Mouse (Mus musculus): ENCODE results near the gene Atg5. TPM values are rescaled to one million over a fixed set of nuclear protein-coding genes. Genes with fewer than 3 reads are reported as not detected.

The Atg5 gene
- polyA plus RNA-seq, 1 experiment from 2014 or later = 61.0 TPM

- H3K27me3 ChIP-seq (ENCODE audit: low read depth, poor library complexity, severe bottlenecking) = no peaks in the 10 kb centered on the region
- no peak for DNase-seq (ENCODE audit: low spot score)
- 96% methylated on average over 6 of the region's 6 CpGs for WGBS
- no peak overlapping the region for H3K27ac ChIP-seq (replicated peaks)
- no peaks in the 10 kb centered on the region for H3K9me3 ChIP-seq (replicated peaks)
- no peaks in the 10 kb centered on the region for H3K36me3 ChIP-seq
- peaks cover 15% of the 10 kb centered on the region for H3K4me1 ChIP-seq
- H3K4me3 ChIP-seq = no peak overlapping the region
These were observed 73.8 kb downstream of the Atg5 start for GRCm38 (mm10) chr10:44341826-44342521.

- 93% methylated on average over 3 of the region's 3 CpGs for WGBS
- no peak overlapping the region for H3K27ac ChIP-seq (replicated peaks)
These were observed 75.2 kb downstream of the Atg5 start for GRCm38 (mm10) chr10:44343351-44343750.

GRCm38 (mm10) chr10:44347549-44348172 lies 79.5 kb downstream of the Atg5 start:
- Histone ChIP-seq H3K4me3 (no peak overlapping the region), H3K27me3 (ENCODE audit: low read depth, poor library complexity, severe bottlenecking) (no peaks in the 10 kb centered on the region), H3K36me3 (peaks cover 9% of the 10 kb centered on the region), H3K9me3 (replicated peaks) (no peaks in the 10 kb centered on the region), H3K4me1 (no peaks in the 10 kb centered on the region), H3K27ac (replicated peaks) (no peak overlapping the region)
- no peak for DNase-seq (ENCODE audit: low spot score)
- WGBS = 92% methylated on average over 10 of the region's 10 CpGs

More at GRCm38 (mm10) chr10:44343351-44343750, 75.2 kb downstream of the Atg5 start:
- no peak for DNase-seq (ENCODE audit: low spot score)
- Histone ChIP-seq H3K4me1 (peaks cover 5% of the 10 kb centered on the region), H3K36me3 (peaks cover 7% of the 10 kb centered on the region), H3K4me3 (no peak overlapping the region), H3K9me3 (replicated peaks) (no peaks in the 10 kb centered on the region), H3K27me3 (ENCODE audit: low read depth, poor library complexity, severe bottlenecking) (no peaks in the 10 kb centered on the region)

GRCm38 (mm10) chr10:44348474-44349415 lies 80.6 kb downstream of the Atg5 start:
- Histone ChIP-seq H3K27me3 (ENCODE audit: low read depth, poor library complexity, severe bottlenecking) (no peaks in the 10 kb centered on the region), H3K27ac (replicated peaks) (no peak overlapping the region), H3K4me3 (no peak overlapping the region), H3K36me3 (peaks cover 9% of the 10 kb centered on the region), H3K4me1 (no peaks in the 10 kb centered on the region), H3K9me3 (replicated peaks) (no peaks in the 10 kb centered on the region)
- DNase-seq (ENCODE audit: low spot score) = no peak
- 79% methylated on average over 14 of the region's 14 CpGs for WGBS

- Histone ChIP-seq H3K4me1 (peaks cover 15% of the 10 kb centered on the region), H3K4me3 (no peak overlapping the region), H3K9me3 (replicated peaks) (no peaks in the 10 kb centered on the region), H3K27ac (replicated peaks) (no peak overlapping the region), H3K27me3 (ENCODE audit: low read depth, poor library complexity, severe bottlenecking) (no peaks in the 10 kb centered on the region), H3K36me3 (peaks cover 1% of the 10 kb centered on the region; the same call in 1 of the 2 replicates)
- 88% methylated on average over 4 of the region's 4 CpGs for WGBS
- no peak for DNase-seq (ENCODE audit: low spot score)
These were observed 85.3 kb downstream of the Atg5 start for GRCm38 (mm10) chr10:44353467-44353866.

GRCm38 (mm10) chr10:44354393-44354792 lies 86.2 kb downstream of the Atg5 start:
- Histone ChIP-seq H3K4me3 (no peak overlapping the region), H3K9me3 (replicated peaks) (no peaks in the 10 kb centered on the region), H3K36me3 (no peaks in the 10 kb centered on the region), H3K27me3 (ENCODE audit: low read depth, poor library complexity, severe bottlenecking) (no peaks in the 10 kb centered on the region), H3K4me1 (peaks cover 15% of the 10 kb centered on the region), H3K27ac (replicated peaks) (no peak overlapping the region)
- no peak for DNase-seq (ENCODE audit: low spot score)
- WGBS = 88% methylated on average over 10 of the region's 10 CpGs

GRCm38 (mm10) chr10:44355216-44355615 lies 87.1 kb downstream of the Atg5 start:
- H3K27me3 ChIP-seq (ENCODE audit: low read depth, poor library complexity, severe bottlenecking) = no peaks in the 10 kb centered on the region
- no peak overlapping the region for H3K4me3 ChIP-seq
- 75% methylated on average over 7 of the region's 7 CpGs for WGBS
- DNase-seq (ENCODE audit: low spot score) = no peak
- H3K4me1 ChIP-seq = peaks cover 15% of the 10 kb centered on the region
- H3K9me3 ChIP-seq (replicated peaks) = no peaks in the 10 kb centered on the region
- H3K27ac ChIP-seq (replicated peaks) = no peak overlapping the region
- no peaks in the 10 kb centered on the region for H3K36me3 ChIP-seq

GRCm38 (mm10) chr10:44356625-44357024 lies 88.5 kb downstream of the Atg5 start:
- H3K36me3 ChIP-seq = no peaks in the 10 kb centered on the region
- WGBS = 96% methylated on average over 5 of the region's 5 CpGs
- no peak for DNase-seq (ENCODE audit: low spot score)
- no peak overlapping the region for H3K27ac ChIP-seq (replicated peaks)
- H3K4me1 ChIP-seq = peaks cover 15% of the 10 kb centered on the region
- no peaks in the 10 kb centered on the region for H3K9me3 ChIP-seq (replicated peaks)
- no peak overlapping the region for H3K4me3 ChIP-seq
- no peaks in the 10 kb centered on the region for H3K27me3 ChIP-seq (ENCODE audit: low read depth, poor library complexity, severe bottlenecking)

GRCm38 (mm10) chr10:44357316-44357715 lies 89.2 kb downstream of the Atg5 start:
- 49% methylated on average over 13 of the region's 13 CpGs for WGBS
- DNase-seq (ENCODE audit: low spot score) = no peak

GRCm38 (mm10) chr10:44358816-44359215 lies 90.7 kb downstream of the Atg5 start:
- DNase-seq (ENCODE audit: low spot score) = no peak
- no peaks in the 10 kb centered on the region for H3K9me3 ChIP-seq (replicated peaks)
- WGBS = 85% methylated on average over 6 of the region's 6 CpGs
- H3K4me1 ChIP-seq = peaks cover 16% of the 10 kb centered on the region
- H3K36me3 ChIP-seq = peaks cover 4% of the 10 kb centered on the region; the same call in 1 of the 2 replicates
- no peak overlapping the region for H3K27ac ChIP-seq (replicated peaks)
- no peaks in the 10 kb centered on the region for H3K27me3 ChIP-seq (ENCODE audit: low read depth, poor library complexity, severe bottlenecking)
- H3K4me3 ChIP-seq = no peak overlapping the region

More at GRCm38 (mm10) chr10:44357316-44357715, 89.2 kb downstream of the Atg5 start:
- no peaks in the 10 kb centered on the region for H3K27me3 ChIP-seq (ENCODE audit: low read depth, poor library complexity, severe bottlenecking)
- peaks cover 15% of the 10 kb centered on the region for H3K4me1 ChIP-seq
- H3K36me3 ChIP-seq = no peaks in the 10 kb centered on the region
- no peaks in the 10 kb centered on the region for H3K9me3 ChIP-seq (replicated peaks)
- H3K27ac ChIP-seq (replicated peaks) = no peak overlapping the region
- no peak overlapping the region for H3K4me3 ChIP-seq

GRCm38 (mm10) chr10:44360632-44361031 lies 92.5 kb downstream of the Atg5 start:
- Histone ChIP-seq H3K36me3 (peaks cover 4% of the 10 kb centered on the region; the same call in 1 of the 2 replicates), H3K27me3 (ENCODE audit: low read depth, poor library complexity, severe bottlenecking) (no peaks in the 10 kb centered on the region), H3K4me3 (no peak overlapping the region), H3K27ac (replicated peaks) (no peak overlapping the region), H3K4me1 (peaks cover 17% of the 10 kb centered on the region), H3K9me3 (replicated peaks) (no peaks in the 10 kb centered on the region)
- DNase-seq (ENCODE audit: low spot score) = no peak
- WGBS = 86% methylated on average over 11 of the region's 11 CpGs

GRCm38 (mm10) chr10:44362435-44362834 lies 94.3 kb downstream of the Atg5 start:
- Histone ChIP-seq H3K27me3 (ENCODE audit: low read depth, poor library complexity, severe bottlenecking) (no peaks in the 10 kb centered on the region), H3K4me1 (peaks cover 13% of the 10 kb centered on the region), H3K36me3 (peaks cover 4% of the 10 kb centered on the region; the same call in 1 of the 2 replicates), H3K9me3 (replicated peaks) (no peaks in the 10 kb centered on the region), H3K4me3 (no peak overlapping the region), H3K27ac (replicated peaks) (no peak overlapping the region)
- 86% methylated on average over 5 of the region's 5 CpGs for WGBS
- DNase-seq (ENCODE audit: low spot score) = no peak

Data from midbrain, embryonic 10.5 days (tissue).